23 mouse cellular contexts compared by ENCODE assay signal in genomic region chr19:17489041-17489865, GRCm38 (mm10).
A peak's percentile ranks its signal among the peaks of the same experiment; 100 is the strongest.
DNase-seq lines count a peak whose midpoint lies in the region; ATAC-seq and TF ChIP-seq lines count a peak whose summit lies in the region.
"Had no signal": no experiment of that assay in that cellular context is flagged by ENCODE, and none has a peak within 500 bp of the region (broad histone marks: within the 10 kb centered on the region; RNA-seq: fewer than 3 reads in every experiment).

No protein-coding gene starts in this region.

- H3K9ac ChIP-seq in heart, embryonic 11.5 days (ENCODE audit: low read depth, low read length) = no peak overlapping the region
- H3K9ac ChIP-seq in MEL (ENCODE audit: control insufficient read depth, low read depth, low read length, poor library complexity, severe bottlenecking) = no peak overlapping the region
- H3K9ac ChIP-seq in stomach, embryonic 16.5 days (ENCODE audit: low read length) = no peak overlapping the region
- no peak overlapping the region for H3K9ac ChIP-seq in midbrain, embryonic 16.5 days (ENCODE audit: low read depth, low read length)
- H3K9ac ChIP-seq: heart, embryonic 15.5 days; hindbrain, embryonic 13.5 days; limb, embryonic 12.5 days; liver, postnatal 0 days had no signal

- TF ChIP-seq EP300 in MEL (IDR thresholded peaks at IDR 0.05; ENCODE audit: low read depth in 1 of 2, low read length in 2 of 2) = no peak

- DNase-seq in heart, adult 11 months = peak; percentile 72
- no peak for DNase-seq in lung, adult 2 months
- no peak for DNase-seq in lung, postnatal 4 days
- DNase-seq in MEL (ENCODE audit: low read depth, low spot score) = no peak
- DNase-seq: adrenal gland, adult 8-10 months; cerebellum, adult 18-20 months; cerebellum, postnatal 25 days; gastrocnemius, postnatal 25 days; heart, postnatal 36 days; kidney, postnatal 25 days; liver, postnatal 0 days; thymus, postnatal 14 days had no signal

- no peak overlapping the region for H3K27ac ChIP-seq in heart, embryonic 11.5 days (ENCODE audit: low read depth, low read length)
- H3K27ac ChIP-seq in MEL (ENCODE audit: control insufficient read depth, low read depth, low read length) = no peak overlapping the region
- no peak overlapping the region for H3K27ac ChIP-seq in stomach, embryonic 16.5 days (ENCODE audit: low read length)
- H3K27ac ChIP-seq in midbrain, embryonic 16.5 days (ENCODE audit: low read length) = no peak overlapping the region
- H3K27ac ChIP-seq: heart, embryonic 15.5 days; hindbrain, embryonic 13.5 days; limb, embryonic 12.5 days had no signal

- H3K9me3 ChIP-seq in heart, embryonic 11.5 days (replicated peaks; ENCODE audit: control insufficient read depth, low read length) = no peaks in the 10 kb centered on the region
- H3K9me3 ChIP-seq in MEL (replicated peaks; ENCODE audit: insufficient read depth, low read length) = no peaks in the 10 kb centered on the region
- no peaks in the 10 kb centered on the region for H3K9me3 ChIP-seq in stomach, embryonic 16.5 days (replicated peaks; ENCODE audit: control insufficient read depth, low read length)
- no peaks in the 10 kb centered on the region for H3K9me3 ChIP-seq in midbrain, embryonic 16.5 days (replicated peaks; ENCODE audit: control insufficient read depth, low read length, poor library complexity, severe bottlenecking)
- H3K9me3 ChIP-seq: G1E; heart, embryonic 15.5 days; hindbrain, embryonic 13.5 days; limb, embryonic 12.5 days had no signal

- 70% methylated on average over 17 of the region's 17 CpGs for WGBS in heart, embryonic 11.5 days (ENCODE audit: insufficient replicate concordance)
- 37% methylated on average over 17 of the region's 17 CpGs for WGBS in lung, adult 2 months
- 46% methylated on average over 17 of the region's 17 CpGs for WGBS in stomach, embryonic 16.5 days
- WGBS in midbrain, embryonic 16.5 days = 87% methylated on average over 17 of the region's 17 CpGs

- no peak for TF ChIP-seq POLR2A in lung, adult 2 months (IDR thresholded peaks at IDR 0.05; ENCODE audit: borderline replicate concordance, extremely low read depth, low read depth, low read length)
- no peak for TF ChIP-seq POLR2A in MEL (IDR thresholded peaks at IDR 0.05; ENCODE audit: control insufficient read depth in 1 of 2, insufficient read depth in 1 of 2, low read depth in 1 of 2, low read length in 2 of 2, poor library complexity in 1 of 2)

- H3K4me2 ChIP-seq in heart, embryonic 11.5 days = no peak overlapping the region
- peak overlapping the region; percentile 39 for H3K4me2 ChIP-seq in stomach, embryonic 16.5 days (ENCODE audit: low read depth, low read length)
- no peak overlapping the region for H3K4me2 ChIP-seq in midbrain, embryonic 16.5 days (ENCODE audit: low read length)
- H3K4me2 ChIP-seq: heart, embryonic 15.5 days; hindbrain, embryonic 13.5 days; limb, embryonic 12.5 days; liver, embryonic 11.5 days; midbrain, embryonic 11.5 days had no signal

- no peak for TF ChIP-seq CTCF in lung, adult 2 months (IDR thresholded peaks at IDR 0.05; ENCODE audit: insufficient read depth, low read length)
- no peak for TF ChIP-seq CTCF in MEL (IDR thresholded peaks at IDR 0.05 in 2 of 3, conservative IDR thresholded peaks at IDR 0.05 in 1 of 3; ENCODE audit: control insufficient read depth in 1 of 3, insufficient read depth in 1 of 3, low read depth in 2 of 3, low read length in 3 of 3, poor library complexity in 1 of 3, severe bottlenecking in 1 of 3)

- no peak overlapping the region for H3K4me3 ChIP-seq in heart, embryonic 11.5 days (ENCODE audit: low read depth, low read length)
- peak overlapping the region; percentile 31 for H3K4me3 ChIP-seq in lung, adult 2 months (replicated peaks; ENCODE audit: extremely low read depth, low read depth, low read length)
- no peak overlapping the region for H3K4me3 ChIP-seq in MEL (ENCODE audit: control insufficient read depth in 1 of 2, insufficient read depth in 1 of 2, low read depth in 2 of 2, low read length in 2 of 2)
- no peak overlapping the region for H3K4me3 ChIP-seq in stomach, embryonic 16.5 days (replicated peaks; ENCODE audit: low read length)
- H3K4me3 ChIP-seq in midbrain, embryonic 16.5 days (ENCODE audit: low read depth, low read length) = no peak overlapping the region
- H3K4me3 ChIP-seq: heart, embryonic 15.5 days; hindbrain, embryonic 13.5 days; limb, embryonic 12.5 days had no signal

- no peak for TF ChIP-seq RAD21 in MEL (IDR thresholded peaks at IDR 0.05; ENCODE audit: low read depth, low read length)

- H3K4me1 ChIP-seq in heart, embryonic 11.5 days (ENCODE audit: control insufficient read depth, insufficient read depth, low read length) = 0 out of 2 replicates have a peak, but pooled peaks cover 3% of the 10 kb centered on the region
- no peaks in the 10 kb centered on the region; the same call in 1 of the 2 replicates for H3K4me1 ChIP-seq in lung, adult 2 months (ENCODE audit: control insufficient read depth, insufficient read depth, low read length)
- H3K4me1 ChIP-seq in MEL (ENCODE audit: control insufficient read depth in 1 of 2, insufficient read depth in 2 of 2, low read length in 2 of 2) = no peaks in the 10 kb centered on the region
- H3K4me1 ChIP-seq in stomach, embryonic 16.5 days (ENCODE audit: control insufficient read depth, insufficient read depth, low read length) = 0 out of 2 replicates have a peak, but pooled peaks cover 3% of the 10 kb centered on the region
- peaks cover 8% of the 10 kb centered on the region for H3K4me1 ChIP-seq in midbrain, embryonic 16.5 days (ENCODE audit: control insufficient read depth, insufficient read depth, low read length)
- H3K4me1 ChIP-seq: heart, embryonic 15.5 days; limb, embryonic 12.5 days had no signal

- H3K36me3 ChIP-seq in heart, embryonic 11.5 days (ENCODE audit: control insufficient read depth, insufficient read depth, low read length) = no peaks in the 10 kb centered on the region
- H3K36me3 ChIP-seq in MEL (ENCODE audit: control insufficient read depth in 1 of 2, insufficient read depth in 2 of 2, low read length in 2 of 2) = no peaks in the 10 kb centered on the region
- H3K36me3 ChIP-seq in stomach, embryonic 16.5 days (ENCODE audit: control insufficient read depth, insufficient read depth, low read length) = no peaks in the 10 kb centered on the region
- no peaks in the 10 kb centered on the region for H3K36me3 ChIP-seq in midbrain, embryonic 16.5 days (ENCODE audit: control insufficient read depth, insufficient read depth, low read length)
- H3K36me3 ChIP-seq: G1E; heart, embryonic 15.5 days; hindbrain, embryonic 13.5 days; limb, embryonic 12.5 days had no signal

- ATAC-seq in heart, embryonic 11.5 days (replicated peaks; ENCODE audit: insufficient number of reproducible peaks, low FRiP score, low TSS enrichment) = no peak
- ATAC-seq in stomach, embryonic 16.5 days (ENCODE audit: insufficient read depth, low FRiP score) = no peak
- ATAC-seq in midbrain, embryonic 16.5 days = no peak
- ATAC-seq: CD4-positive, CD25-positive, alpha-beta regulatory T cell, adult 4 months; inflammation-experienced regulatory T-cells, adult 6 months; liver, postnatal 0 days had no signal

- no peaks in the 10 kb centered on the region for H3K27me3 ChIP-seq in heart, embryonic 11.5 days (ENCODE audit: control insufficient read depth, insufficient read depth, low read length)
- H3K27me3 ChIP-seq in MEL (ENCODE audit: control insufficient read depth in 1 of 2, insufficient read depth in 2 of 2, low read length in 2 of 2) = no peaks in the 10 kb centered on the region; a peak in 1 of 4 replicates
- no peaks in the 10 kb centered on the region for H3K27me3 ChIP-seq in stomach, embryonic 16.5 days (ENCODE audit: control insufficient read depth, insufficient read depth, low read length)
- no peaks in the 10 kb centered on the region for H3K27me3 ChIP-seq in midbrain, embryonic 16.5 days (ENCODE audit: control insufficient read depth, insufficient read depth, low read depth, low read length)
- H3K27me3 ChIP-seq: heart, embryonic 15.5 days; hindbrain, embryonic 13.5 days; limb, embryonic 12.5 days had no signal

- no peaks in the 10 kb centered on the region for H3K79me2 ChIP-seq in MEL (ENCODE audit: control insufficient read depth, insufficient read depth, low read length, poor library complexity)

TF ChIP-seq in MEL, 35 proteins besides CTCF, POLR2A, EP300 and RAD21:
- TF ChIP-seq MAFK (IDR thresholded peaks at IDR 0.05; ENCODE audit: borderline replicate concordance, low read depth, low read length) (peak; percentile 80), MEF2A (IDR thresholded peaks at IDR 0.05; ENCODE audit: extremely low read depth, insufficient replicate concordance, low read depth, low read length, poor library complexity, severe bottlenecking) (no peak)
